ENCODE assay signal across 15 mouse cellular contexts in the genomic region with DNA sequence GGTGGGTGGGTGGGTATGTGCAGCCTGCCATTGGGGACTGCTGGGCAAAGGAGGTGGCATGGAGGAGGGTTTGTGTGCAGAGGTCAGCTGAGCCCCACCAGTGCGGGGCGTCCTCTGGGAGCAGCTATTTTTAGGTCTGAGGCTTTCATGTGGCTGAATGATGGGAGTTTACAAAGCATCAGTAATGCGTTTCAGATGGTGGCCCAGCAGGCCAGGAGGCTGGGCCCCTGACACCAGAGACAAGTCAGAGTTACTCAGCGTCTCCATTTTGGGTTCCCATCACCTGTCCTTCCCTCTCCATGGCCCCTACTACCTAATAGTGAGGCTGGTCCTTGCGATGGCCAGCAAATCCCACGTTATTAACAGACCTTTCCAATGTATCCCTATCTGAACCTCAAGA. TPM values are rescaled to one million over a fixed set of nuclear protein-coding genes. Genes with fewer than 3 reads are reported as not detected.
DNase-seq lines count a peak whose midpoint lies in the region; ATAC-seq and TF ChIP-seq lines count a peak whose summit lies in the region.
"Had no signal": no experiment of that assay in that cellular context is flagged by ENCODE, and none has a peak within 500 bp of the region (broad histone marks: within the 10 kb centered on the region; RNA-seq: fewer than 3 reads in every experiment).

No protein-coding gene starts in this region.

- peaks cover 46% of the 10 kb centered on the region for H3K4me1 ChIP-seq in heart, postnatal 0 days (ENCODE audit: control insufficient read depth, insufficient read depth)
- peaks cover 8% of the 10 kb centered on the region for H3K4me1 ChIP-seq in heart, adult 2 months (ENCODE audit: control insufficient read depth, insufficient read depth, low read length)
- H3K4me1 ChIP-seq in midbrain, embryonic 10.5 days = peaks cover 17% of the 10 kb centered on the region; the same call in 1 of the 2 replicates
- no peaks in the 10 kb centered on the region for H3K4me1 ChIP-seq in midbrain, embryonic 11.5 days (ENCODE audit: control insufficient read depth, insufficient read depth, low read length)
- peaks cover 52% of the 10 kb centered on the region for H3K4me1 ChIP-seq in embryonic facial prominence, embryonic 10.5 days
- peaks cover 14% of the 10 kb centered on the region; the same call in 1 of the 2 replicates for H3K4me1 ChIP-seq in small intestine, adult 2 months (ENCODE audit: control insufficient read depth, insufficient read depth, insufficient read length, low read length)

- peak; percentile 36 for DNase-seq in heart, postnatal 0 days (ENCODE audit: low spot score)
- no peak for DNase-seq in heart, adult 2 months
- no peak for DNase-seq in midbrain, embryonic 10.5 days (ENCODE audit: low spot score)
- no peak for DNase-seq in midbrain, embryonic 11.5 days (ENCODE audit: low spot score, missing footprints)
- peak; percentile 36 for DNase-seq in embryonic facial prominence, embryonic 10.5 days (ENCODE audit: low spot score)
- DNase-seq in right cerebral cortex, postnatal 4 days = no peak
- no peak for DNase-seq in gastrocnemius, postnatal 10 days

- intact Hi-C loops in heart, adult 2 months (cut with DNase I) = no loop called here

- no peaks in the 10 kb centered on the region for H3K27me3 ChIP-seq in heart, postnatal 0 days (ENCODE audit: control insufficient read depth, insufficient read depth, low read length)
- no peaks in the 10 kb centered on the region for H3K27me3 ChIP-seq in heart, adult 2 months (ENCODE audit: control insufficient read depth, insufficient read depth, low read length)
- no peaks in the 10 kb centered on the region for H3K27me3 ChIP-seq in midbrain, embryonic 10.5 days (ENCODE audit: low read depth, poor library complexity, severe bottlenecking)
- no peaks in the 10 kb centered on the region for H3K27me3 ChIP-seq in midbrain, embryonic 11.5 days (ENCODE audit: control insufficient read depth, insufficient read depth, low read length)
- H3K27me3 ChIP-seq in embryonic facial prominence, embryonic 10.5 days (replicated peaks; ENCODE audit: low read depth, poor library complexity, severe bottlenecking) = 0 out of 2 replicates have a peak, but pooled peaks cover 5% of the 10 kb centered on the region
- H3K27me3 ChIP-seq in small intestine, adult 2 months (ENCODE audit: control insufficient read depth, insufficient read depth, low read length) = no peaks in the 10 kb centered on the region
- H3K27me3 ChIP-seq: limb, embryonic 15.5 days had no signal

- H3K9me3 ChIP-seq in heart, postnatal 0 days (replicated peaks; ENCODE audit: control insufficient read depth, low read length) = no peaks in the 10 kb centered on the region
- no peaks in the 10 kb centered on the region for H3K9me3 ChIP-seq in midbrain, embryonic 10.5 days (replicated peaks)
- H3K9me3 ChIP-seq in midbrain, embryonic 11.5 days (ENCODE audit: control insufficient read depth, low read length) = no peaks in the 10 kb centered on the region
- no peaks in the 10 kb centered on the region for H3K9me3 ChIP-seq in embryonic facial prominence, embryonic 10.5 days
- H3K9me3 ChIP-seq: limb, embryonic 15.5 days had no signal

- no peak overlapping the region for H3K9ac ChIP-seq in heart, postnatal 0 days (replicated peaks; ENCODE audit: low read depth, low read length)
- H3K9ac ChIP-seq in heart, adult 2 months (ENCODE audit: low read depth, low read length) = no peak overlapping the region
- no peak overlapping the region for H3K9ac ChIP-seq in midbrain, embryonic 11.5 days (ENCODE audit: low read length)
- H3K9ac ChIP-seq: limb, embryonic 15.5 days had no signal

- H3K27ac ChIP-seq in heart, postnatal 0 days (ENCODE audit: low read depth) = peak overlapping the region; percentile 15; the same call in 1 of the 2 replicates
- no peak overlapping the region for H3K27ac ChIP-seq in heart, adult 2 months
- peak overlapping the region; percentile 18; the same call in 1 of the 2 replicates for H3K27ac ChIP-seq in midbrain, embryonic 10.5 days (replicated peaks)
- no peak overlapping the region for H3K27ac ChIP-seq in midbrain, embryonic 11.5 days (ENCODE audit: low read depth, low read length)
- peak overlapping the region; percentile 66 for H3K27ac ChIP-seq in embryonic facial prominence, embryonic 10.5 days (replicated peaks)
- peak overlapping the region; percentile 18; the same call in 1 of the 2 replicates for H3K27ac ChIP-seq in small intestine, adult 2 months (ENCODE audit: insufficient read depth, low read depth, low read length)

- no peak overlapping the region for H3K4me3 ChIP-seq in heart, postnatal 0 days (ENCODE audit: low read depth, low read length)
- no peak overlapping the region for H3K4me3 ChIP-seq in heart, adult 2 months
- no peak overlapping the region for H3K4me3 ChIP-seq in midbrain, embryonic 10.5 days
- no peak overlapping the region for H3K4me3 ChIP-seq in midbrain, embryonic 11.5 days (ENCODE audit: low read depth, low read length)
- H3K4me3 ChIP-seq in embryonic facial prominence, embryonic 10.5 days = no peak overlapping the region
- H3K4me3 ChIP-seq in small intestine, adult 2 months (ENCODE audit: low read depth, low read length) = no peak overlapping the region
- H3K4me3 ChIP-seq: limb, embryonic 15.5 days had no signal

- no peaks in the 10 kb centered on the region for H3K36me3 ChIP-seq in heart, postnatal 0 days (replicated peaks; ENCODE audit: control insufficient read depth, insufficient read depth, low read length)
- H3K36me3 ChIP-seq in heart, adult 2 months (ENCODE audit: control insufficient read depth, insufficient read depth, low read length) = no peaks in the 10 kb centered on the region
- peaks cover 5% of the 10 kb centered on the region; the same call in 1 of the 2 replicates for H3K36me3 ChIP-seq in midbrain, embryonic 10.5 days
- H3K36me3 ChIP-seq in midbrain, embryonic 11.5 days (ENCODE audit: control insufficient read depth, insufficient read depth, low read length) = no peaks in the 10 kb centered on the region
- peaks cover 7% of the 10 kb centered on the region for H3K36me3 ChIP-seq in embryonic facial prominence, embryonic 10.5 days (replicated peaks)
- H3K36me3 ChIP-seq in small intestine, adult 2 months (ENCODE audit: control insufficient read depth, insufficient read depth, low read length) = no peaks in the 10 kb centered on the region
- H3K36me3 ChIP-seq: limb, embryonic 15.5 days had no signal

- TF ChIP-seq POLR2A in heart, adult 2 months (IDR thresholded peaks at IDR 0.05; ENCODE audit: insufficient read depth, low read depth, low read length) = no peak
- TF ChIP-seq POLR2A in small intestine, adult 2 months (IDR thresholded peaks at IDR 0.05; ENCODE audit: low read depth, low read length) = no peak

- H3K4me2 ChIP-seq in heart, postnatal 0 days (ENCODE audit: low read depth, low read length) = peak overlapping the region; percentile 15; the same call in 1 of the 2 replicates
- H3K4me2 ChIP-seq in midbrain, embryonic 11.5 days = no peak overlapping the region
- H3K4me2 ChIP-seq: limb, embryonic 15.5 days had no signal

- no peak for TF ChIP-seq CTCF in heart, postnatal 0 days (IDR thresholded peaks at IDR 0.05; ENCODE audit: low read depth)
- no peak for TF ChIP-seq CTCF in heart, adult 2 months (IDR thresholded peaks at IDR 0.05)
- TF ChIP-seq CTCF in small intestine, adult 2 months (IDR thresholded peaks at IDR 0.05; ENCODE audit: extremely low read depth, insufficient read length, insufficient replicate concordance, low read depth, low read length) = no peak

- TF ChIP-seq EP300 in heart, postnatal 0 days (IDR thresholded peaks at IDR 0.05; ENCODE audit: low read depth) = no peak
- TF ChIP-seq EP300 in heart, adult 2 months (IDR thresholded peaks at IDR 0.05; ENCODE audit: insufficient read depth, low read depth, low read length) = no peak

- ATAC-seq in heart, postnatal 0 days (ENCODE audit: insufficient read depth, low read depth) = no peak
- no peak for ATAC-seq in midbrain, embryonic 11.5 days (ENCODE audit: low FRiP score)
- ATAC-seq: forebrain, embryonic 14.5 days had no signal

- H3K79me2 ChIP-seq in heart, adult 2 months (replicated peaks; ENCODE audit: control insufficient read depth, insufficient read depth, low read length) = no peaks in the 10 kb centered on the region

- WGBS in heart, postnatal 0 days = 50% methylated on average over 6 of the region's 6 CpGs
- WGBS in heart, adult 2 months = 68% methylated on average over 6 of the region's 6 CpGs
- 70% methylated on average over 6 of the region's 6 CpGs for WGBS in midbrain, embryonic 10.5 days
- WGBS in midbrain, embryonic 11.5 days = 73% methylated on average over 6 of the region's 6 CpGs
- WGBS in embryonic facial prominence, embryonic 10.5 days = 57% methylated on average over 6 of the region's 6 CpGs
- 83% methylated on average over 6 of the region's 6 CpGs for WGBS in small intestine, adult 2 months

RNA-seq across cellular contexts. Expression of gene Tcf7, which starts 10.2 kb away (rescaled TPM):
- total RNA-seq in heart, postnatal 0 days (2014; rRNA removed; ENCODE audit: low replicate concordance) = 0.15 and 5.2 TPM in 2 replicates
- 0.88 and 1.1 TPM in 2 replicates for polyA plus RNA-seq in heart, postnatal 0 days (2015; fragmentation: Nextera tagmentation; extraction: Ambion mirVana)
- total RNA-seq in heart, adult 2 months (2021) = under 1 TPM; 0.73 to 0.96 TPM
- polyA plus RNA-seq in heart, adult 2 months (2012; rRNA removed) = 2.3 and 3.1 TPM in 2 replicates
- polyA plus RNA-seq in midbrain, embryonic 10.5 days (2016; fragmentation: Nextera tagmentation; extraction: Ambion mirVana) = 8.0 and 10.6 TPM in 2 replicates
- 8.0 and 10.7 TPM in 2 replicates for polyA plus RNA-seq in midbrain, embryonic 11.5 days (2014; fragmentation: Nextera tagmentation; extraction: Ambion mirVana)
- polyA plus RNA-seq in embryonic facial prominence, embryonic 10.5 days (2016; fragmentation: Nextera tagmentation; extraction: Ambion mirVana) = 11.3 and 13.0 TPM in 2 replicates
- 4.4 and 10.7 TPM in 2 replicates for polyA plus RNA-seq in small intestine, adult 2 months (2012; rRNA removed)
- total RNA-seq in gastrocnemius, postnatal 10 days (2021) = 1 to 10 TPM; 2.0 to 4.6 TPM

RNA-seq across cellular contexts. Expression of gene Skp1a, which starts 40.8 kb away (rescaled TPM):
- total RNA-seq in heart, postnatal 0 days (2014; rRNA removed; ENCODE audit: low replicate concordance) = 158 and 163 TPM in 2 replicates
- polyA plus RNA-seq in heart, postnatal 0 days (2015; fragmentation: Nextera tagmentation; extraction: Ambion mirVana) = 492 and 524 TPM in 2 replicates
- 100 to 1,000 TPM; 241 to 255 TPM for total RNA-seq in heart, adult 2 months (2021)
- polyA plus RNA-seq in heart, adult 2 months (2012; rRNA removed) = 38.9 and 72.9 TPM in 2 replicates
- 916 and 943 TPM in 2 replicates for polyA plus RNA-seq in midbrain, embryonic 10.5 days (2016; fragmentation: Nextera tagmentation; extraction: Ambion mirVana)
- polyA plus RNA-seq in midbrain, embryonic 11.5 days (2014; fragmentation: Nextera tagmentation; extraction: Ambion mirVana) = 1,013 and 1,113 TPM in 2 replicates
- polyA plus RNA-seq in embryonic facial prominence, embryonic 10.5 days (2016; fragmentation: Nextera tagmentation; extraction: Ambion mirVana) = 938 and 966 TPM in 2 replicates
- polyA plus RNA-seq in small intestine, adult 2 months (2012; rRNA removed) = 4.1 and 7.5 TPM in 2 replicates
- 100 to 1,000 TPM; 254 to 257 TPM for total RNA-seq in gastrocnemius, postnatal 10 days (2021)

RNA-seq across cellular contexts. Expression of gene Olfr1371, which starts 58.8 kb away (rescaled TPM):
- not detected in 2 replicates for total RNA-seq in heart, postnatal 0 days (2014; rRNA removed; ENCODE audit: low replicate concordance)
- polyA plus RNA-seq in heart, postnatal 0 days (2015; fragmentation: Nextera tagmentation; extraction: Ambion mirVana) = not detected in 2 replicates
- total RNA-seq in heart, adult 2 months (2021) = not detected
- not detected in 2 replicates for polyA plus RNA-seq in heart, adult 2 months (2012; rRNA removed)
- polyA plus RNA-seq in midbrain, embryonic 10.5 days (2016; fragmentation: Nextera tagmentation; extraction: Ambion mirVana) = not detected in 2 replicates
- polyA plus RNA-seq in midbrain, embryonic 11.5 days (2014; fragmentation: Nextera tagmentation; extraction: Ambion mirVana) = not detected in 2 replicates
- polyA plus RNA-seq in embryonic facial prominence, embryonic 10.5 days (2016; fragmentation: Nextera tagmentation; extraction: Ambion mirVana) = not detected in 2 replicates
- not detected in 2 replicates for polyA plus RNA-seq in small intestine, adult 2 months (2012; rRNA removed)
- total RNA-seq in gastrocnemius, postnatal 10 days (2021) = not detected
- total RNA-seq: adrenal gland, postnatal 25 days; granulocyte monocyte progenitor cell, adult 5-6 weeks; megakaryocyte progenitor cell, adult 5-6 weeks had no signal
- polyA plus RNA-seq: forebrain, embryonic 14.5 days; kidney, embryonic 14.5 days; limb, embryonic 15.5 days; neural tube, embryonic 11.5 days had no signal

Comparison
In these comparisons a context has a peak if more than half of its experiments do, and no peak if none do; other contexts are left out.
1. DNase-seq: peak in heart, postnatal 0 days (single experiment) and embryonic facial prominence, embryonic 10.5 days (single experiment); none in heart, adult 2 months (0 of 2), midbrain, embryonic 10.5 days (single experiment), midbrain, embryonic 11.5 days (single experiment), right cerebral cortex, postnatal 4 days (single experiment) and gastrocnemius, postnatal 10 days (single experiment).
2. H3K27ac ChIP-seq: peak in heart, postnatal 0 days (single experiment), midbrain, embryonic 10.5 days (single experiment), embryonic facial prominence, embryonic 10.5 days (single experiment) and small intestine, adult 2 months (single experiment); none in heart, adult 2 months (single experiment) and midbrain, embryonic 11.5 days (single experiment).